Mouse (Mus musculus): ENCODE data around the gene Gm3642.
A peak's percentile ranks its signal among the peaks of the same experiment; 100 is the strongest.
"Not testable (repeated sequence)": the region's sequence is repeated elsewhere in the genome, so short reads cannot be mapped to it uniquely, and the experiment has no call there.

The Gm3642 gene

DNA sequence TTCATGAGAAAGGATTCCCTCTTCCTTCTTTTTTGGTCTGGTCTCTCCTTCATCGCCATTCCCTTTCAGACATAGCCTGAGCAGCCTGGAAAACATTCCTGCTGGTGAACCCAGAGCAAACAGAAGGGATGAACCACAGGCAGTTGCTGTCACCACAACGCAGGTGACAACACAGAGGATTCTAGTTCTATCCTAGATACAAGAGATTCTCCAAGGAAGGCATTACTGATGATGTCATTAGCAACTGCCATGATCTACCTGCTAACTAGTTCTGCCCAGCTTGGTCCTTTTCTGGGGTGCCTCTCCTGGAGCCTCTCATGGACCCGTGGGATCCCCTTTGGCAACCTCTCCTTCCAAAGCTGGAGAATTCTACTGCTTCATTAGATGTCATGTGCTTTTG, at the start of gene Gm3642:
Gm3642 (minus strand) TSS at position 101 of the 400 bp plus-strand sequence.
- DNase-seq (ENCODE audit: low spot score) = not testable (repeated sequence)

DNA sequence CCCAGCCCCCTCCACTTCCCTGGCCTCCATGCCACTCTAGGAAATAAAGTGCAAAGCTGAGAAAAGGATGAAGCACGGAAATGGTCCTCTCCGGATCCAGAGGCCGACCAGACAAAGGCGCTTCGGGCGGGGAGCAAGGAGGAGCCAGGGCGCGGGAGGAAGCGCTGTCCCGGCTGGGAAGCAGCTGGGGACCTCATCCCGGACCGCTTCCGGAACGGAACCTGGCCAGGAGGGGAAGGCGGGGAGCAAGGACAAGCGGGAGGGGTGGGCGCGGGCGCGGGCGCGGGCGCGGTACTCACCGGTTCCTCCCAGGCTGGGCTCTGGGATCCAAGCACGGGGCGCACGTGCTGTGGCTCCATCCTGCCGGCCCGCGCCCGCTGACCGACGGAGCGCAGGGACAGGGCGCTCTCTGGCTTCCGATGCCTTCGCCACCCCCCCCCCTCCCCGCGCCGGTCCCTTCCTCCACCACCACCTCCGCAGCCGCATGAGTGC, 49.5 kb upstream of the Gm3642 start, which contains the start of gene Gm3667:
Gm3667 (minus strand) TSS at position 442 of the 492 bp plus-strand sequence.
- DNase-seq (ENCODE audit: low spot score) = peak; percentile 2

DNA sequence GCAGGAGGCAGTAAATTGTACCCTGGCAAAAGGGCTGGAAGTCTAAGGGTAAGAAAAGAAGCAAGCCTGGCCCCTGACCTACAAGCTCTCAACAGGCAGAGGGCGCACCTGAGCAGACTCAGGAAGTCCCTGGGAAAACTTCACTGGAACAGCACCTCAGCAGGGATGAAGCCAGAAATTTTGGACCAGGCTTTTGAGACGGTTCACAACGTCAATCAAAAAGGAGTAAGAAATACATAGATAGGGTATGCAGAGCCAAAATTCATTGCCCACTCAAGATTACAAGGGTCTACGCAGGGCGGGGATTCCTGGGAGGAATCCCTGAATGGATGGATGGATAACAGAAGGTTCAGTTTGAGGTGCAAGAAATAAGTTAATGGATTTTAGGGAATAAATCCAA, 48.7 kb upstream of the Gm3642 start:
- DNase-seq (ENCODE audit: low spot score) = peak; percentile 4

DNA sequence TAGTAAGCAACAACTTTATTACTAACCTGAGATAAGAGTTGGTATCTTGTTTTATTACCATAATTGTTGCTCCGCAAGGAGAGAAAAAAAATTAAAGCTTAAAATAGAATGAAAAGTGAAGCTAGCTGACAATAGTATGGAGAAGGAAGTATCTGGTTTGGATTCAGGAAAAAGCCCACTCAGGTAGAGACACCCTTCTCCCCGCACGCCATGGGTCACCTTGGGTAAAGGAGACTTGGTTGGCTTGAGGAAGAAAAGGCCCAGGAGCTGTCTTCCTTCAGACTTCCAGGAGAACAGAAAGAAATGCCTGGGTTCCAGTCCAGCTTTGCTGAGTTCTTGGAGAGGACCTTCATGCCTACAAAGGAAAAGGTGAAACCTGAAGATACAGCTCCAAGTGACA, 16.8 kb downstream of the Gm3642 start:
- DNase-seq (ENCODE audit: low spot score) = peak; percentile 3
